Mouse (Mus musculus): ENCODE results near the gene Nt5dc2.

GRCm38 (mm10) chr14:31182786-31183290 lies 52.0 kb downstream of the Nt5dc2 start:
- TF ChIP-seq CTCF (IDR thresholded peaks at IDR 0.05; ENCODE audit: insufficient read depth, low read depth, low read length) (no peak), POLR2A (IDR thresholded peaks at IDR 0.05; ENCODE audit: insufficient read depth, low read depth, low read length) (no peak)
